Mouse (Mus musculus) lung, adult 10 weeks (tissue): Measurements from ENCODE around the gene Dpp9. TPM values are rescaled to one million over a fixed set of nuclear protein-coding genes. Genes with fewer than 3 reads are reported as not detected.

Source experiments
- polyA plus RNA-seq: library from polyadenylated mRNA; stranded (reverse); fragments of 350-450 nt; fragmentation: Illumina TruSeq; extraction: RNeasy Lipid Tissue Mini Kit (QIAGEN cat#74804); gene quantifications from one replicate; pipeline ENCODE4 v1.2.3, GENCODE M21; 2014; ENCODE audit warnings: low read depth, low replicate concordance; ENCODE audit not compliant: insufficient read depth

The Dpp9 gene
- polyA plus RNA-seq, result 16.6 TPM

GRCm38 (mm10) chr17:56218377-56219191, at the start of gene Dpp9:
Gene Dpp9 (minus strand): TSS chr17:56218905.

GRCm38 (mm10) chr17:56256239-56256881, 37.7 kb upstream of the Dpp9 start, which contains the start of gene Fem1a:
Gene Fem1a (plus strand): TSS chr17:56256810.

GRCm38 (mm10) chr17:56183658-56184103, 35.0 kb downstream of the Dpp9 start, which contains the start of gene Mydgf:
Gene Mydgf (minus strand): TSS chr17:56183920.

GRCm38 (mm10) chr17:56162231-56162774, 56.4 kb downstream of the Dpp9 start, which contains the start of gene Tnfaip8l1:
Gene Tnfaip8l1 (plus strand): TSS chr17:56162477.

GRCm38 (mm10) chr17:56139858-56140595, 78.7 kb downstream of the Dpp9 start, which contains the start of gene Sema6b:
Gene Sema6b (minus strand): TSS chr17:56140343.

Other genes with a start within 250 kb of the Dpp9 start
- gene Shd, start 248.4 kb downstream of the Dpp9 start, polyA plus RNA-seq, result 0.27 TPM
- gene Fsd1, start 232.4 kb downstream of the Dpp9 start, polyA plus RNA-seq, result not detected
- gene Stap2, start 213.3 kb downstream of the Dpp9 start, polyA plus RNA-seq, result 24.8 TPM
- gene Mpnd, start 213.2 kb downstream of the Dpp9 start, polyA plus RNA-seq, result 46.4 TPM
- gene Sh3gl1, start 182.3 kb downstream of the Dpp9 start, polyA plus RNA-seq, result 29.8 TPM
- 1.4 TPM for gene Chaf1a, start 178.5 kb downstream of the Dpp9 start, polyA plus RNA-seq
- 44.7 TPM for gene Ubxn6, start 143.9 kb downstream of the Dpp9 start, polyA plus RNA-seq
- gene Hdgfl2, start 139.3 kb downstream of the Dpp9 start, polyA plus RNA-seq, result 35.9 TPM
- gene Plin4, start 109.1 kb downstream of the Dpp9 start, polyA plus RNA-seq, result 8.1 TPM
- 2.9 TPM for gene Plin5, start 101.3 kb downstream of the Dpp9 start, polyA plus RNA-seq
- gene Lrg1, start 96.9 kb downstream of the Dpp9 start, polyA plus RNA-seq, result 77.3 TPM
- 3.0 TPM for gene Sema6b, start 78.6 kb downstream of the Dpp9 start, polyA plus RNA-seq
- 1.7 TPM for gene Tnfaip8l1, start 56.4 kb downstream of the Dpp9 start, polyA plus RNA-seq
- gene Mydgf, start 35.0 kb downstream of the Dpp9 start, polyA plus RNA-seq, result 53.7 TPM
- gene Fem1a, start 37.9 kb upstream of the Dpp9 start, polyA plus RNA-seq, result 9.4 TPM
- gene Ticam1, start 57.9 kb upstream of the Dpp9 start, polyA plus RNA-seq, result 6.8 TPM
- 22.8 TPM for gene Plin3, start 74.0 kb upstream of the Dpp9 start, polyA plus RNA-seq
- gene Arrdc5, start 81.4 kb upstream of the Dpp9 start, polyA plus RNA-seq, result not detected
- gene Uhrf1, start 84.4 kb upstream of the Dpp9 start, polyA plus RNA-seq, result 1.3 TPM
- 10.1 TPM for gene Kdm4b, start 107.2 kb upstream of the Dpp9 start, polyA plus RNA-seq